Mouse (Mus musculus) ES-Bruce4 (cell line): Measurements from ENCODE around the gene Fam117a.

Experiments used
- CTCF ChIP-seq: IDR thresholded peaks from one replicate; pipeline ENCODE4 v1.8.1; 2011; ENCODE audit warnings: low read depth, low read length
- EP300 ChIP-seq: IDR thresholded peaks from 2 replicates; pipeline ENCODE4 v1.6.1; 2011; ENCODE audit warnings: low read depth, low read length; ENCODE audit not compliant: insufficient read depth

- TF ChIP-seq CTCF (no peak), EP300 (no peak)
Observed at GRCm38 (mm10) chr11:95324181-95324580, 12.6 kb upstream of the Fam117a start.
